Mouse (Mus musculus): ENCODE results near the gene Lgals1.

- no peak for TF ChIP-seq POLR2A (IDR thresholded peaks at IDR 0.05; ENCODE audit: borderline replicate concordance, extremely low read depth, insufficient read depth, insufficient read length, poor library complexity, severe bottlenecking)
- TF ChIP-seq CTCF (IDR thresholded peaks at IDR 0.05; ENCODE audit: borderline replicate concordance, extremely low read depth, insufficient read depth, insufficient read length), result peak; percentile 83; the same call in 1 of the 2 replicates
These were observed 23.3 kb upstream of the Lgals1 start for GRCm38 (mm10) chr15:78903243-78903642.
